Mouse (Mus musculus) cerebellum, adult 18-20 months (tissue): ENCODE results near the gene Tent4a.
A peak's percentile ranks its signal among the peaks of the same experiment; 100 is the strongest.

Experiments
- DNase-seq, 2 experiments: peaks; one replicate each; pipeline ENCODE4 v3.0.0; 2021

Tent4a gene

DNA sequence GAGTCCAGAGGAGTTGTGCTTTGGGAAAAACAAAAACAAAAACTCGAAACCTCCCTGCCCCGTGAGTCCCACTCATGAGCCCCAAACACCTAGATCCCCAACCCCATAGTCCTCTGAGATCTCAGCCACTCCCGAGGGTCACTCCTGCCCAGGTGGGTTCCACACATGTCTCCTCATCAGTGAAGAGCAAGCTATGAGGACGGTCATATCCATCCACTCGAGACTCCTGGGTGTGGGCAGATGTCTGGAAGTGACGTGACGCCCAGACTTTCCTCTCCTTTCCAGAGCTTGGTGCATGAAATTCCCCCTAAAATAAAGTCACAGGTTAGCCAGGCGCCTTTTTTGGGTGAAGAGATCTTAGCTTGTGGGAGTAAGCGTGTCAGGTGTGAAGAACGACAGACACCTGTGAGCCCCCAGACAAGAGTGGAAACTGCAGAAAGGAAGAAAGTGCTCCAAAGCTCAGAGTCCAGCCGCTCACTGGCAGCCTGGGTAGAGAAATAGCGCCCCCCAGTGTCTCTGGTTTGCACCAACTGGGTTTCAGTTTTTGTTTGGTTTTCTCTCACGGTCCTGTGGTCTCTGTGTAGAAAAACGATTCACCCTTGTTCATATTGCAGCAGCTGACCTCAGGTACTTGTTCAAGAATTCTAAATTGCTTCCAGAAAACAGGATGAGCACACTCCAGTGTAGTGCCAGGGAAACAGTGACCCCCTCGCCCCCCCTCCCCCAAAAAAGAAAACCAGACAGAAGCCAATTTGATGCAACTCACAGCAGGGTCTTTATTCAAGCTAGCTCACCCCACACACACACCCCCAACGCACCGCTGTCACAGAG lies 73.6 kb downstream of the Tent4a start:
- DNase-seq = peak in 1 of 2 experiments; percentile 26

DNA sequence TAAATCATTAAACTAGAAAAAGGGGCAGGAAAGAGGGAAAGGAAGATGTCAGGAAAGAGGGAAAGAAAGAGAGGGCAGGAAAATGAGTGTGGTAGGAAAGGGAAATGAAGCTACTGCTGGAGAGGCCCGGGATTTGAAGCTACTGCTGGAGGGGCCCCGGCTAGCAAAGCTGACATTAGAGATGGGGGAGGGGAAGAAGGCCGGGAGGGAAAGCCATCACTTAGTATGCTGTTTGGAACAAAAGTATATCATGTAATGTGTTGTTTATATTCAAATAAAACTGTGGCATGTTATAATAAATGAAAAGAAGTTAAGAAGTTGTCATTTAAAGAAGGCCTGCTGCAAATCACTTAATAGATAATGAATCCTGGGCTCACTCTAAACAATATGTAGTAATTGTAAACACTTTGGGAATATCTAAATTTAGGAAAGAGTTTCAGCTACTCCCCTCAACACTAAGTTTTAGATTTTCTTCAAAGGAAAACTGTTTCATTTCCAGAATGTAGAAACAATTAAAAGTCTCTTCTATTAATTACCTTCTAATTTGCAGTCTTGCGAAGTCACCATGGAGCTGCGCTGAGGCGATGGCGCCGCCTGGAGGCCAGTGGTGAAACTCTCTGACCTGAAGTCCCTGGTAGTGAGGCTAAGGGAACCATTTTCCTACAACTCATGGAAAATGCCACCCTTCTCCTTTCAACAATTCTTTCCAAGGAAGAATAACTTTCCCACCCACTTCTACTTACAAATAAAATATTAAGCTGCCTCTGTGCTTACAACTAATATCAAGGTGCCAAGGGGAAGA lies 74.6 kb downstream of the Tent4a start:
- peak; percentile 34 to 52 for DNase-seq

DNA sequence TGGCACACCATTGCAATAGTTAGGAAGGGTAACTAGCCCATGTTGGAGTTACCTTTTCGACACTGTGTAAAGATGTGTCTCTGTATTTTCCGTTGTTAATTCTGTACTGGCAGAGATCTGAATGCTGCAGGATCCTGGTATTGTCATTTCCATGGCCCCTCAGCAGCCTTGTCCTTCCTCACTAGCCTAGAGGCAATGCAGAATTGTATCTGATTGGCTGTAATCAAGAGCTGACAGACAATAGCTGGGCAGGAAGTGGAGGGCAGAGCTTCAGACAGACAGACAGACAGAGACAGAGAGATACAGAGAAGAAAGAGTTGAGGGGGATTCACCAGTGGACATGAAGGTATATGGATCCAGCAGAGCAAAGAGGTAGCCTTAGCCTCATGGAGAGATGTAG lies 75.5 kb downstream of the Tent4a start:
- DNase-seq = no peak

DNA sequence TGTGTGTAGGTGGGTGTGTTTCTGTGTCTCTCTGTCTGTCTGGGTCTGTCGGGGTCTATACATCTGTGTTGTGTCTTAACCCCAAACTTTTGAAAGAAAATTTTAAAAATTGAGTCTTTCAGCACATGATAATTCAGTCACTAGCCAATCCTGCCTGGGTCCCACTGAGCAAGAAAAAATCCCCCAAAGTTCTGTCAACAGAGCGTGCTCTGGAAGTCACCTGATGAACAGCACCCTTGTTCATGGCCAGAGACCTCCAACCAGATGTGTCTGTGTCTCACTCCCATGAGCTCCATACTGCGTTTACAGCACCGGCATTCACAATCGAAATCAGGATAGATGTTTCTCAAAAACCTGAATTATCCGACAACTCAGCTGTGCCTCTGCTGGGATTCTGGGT lies 76.0 kb downstream of the Tent4a start:
- no peak for DNase-seq

DNA sequence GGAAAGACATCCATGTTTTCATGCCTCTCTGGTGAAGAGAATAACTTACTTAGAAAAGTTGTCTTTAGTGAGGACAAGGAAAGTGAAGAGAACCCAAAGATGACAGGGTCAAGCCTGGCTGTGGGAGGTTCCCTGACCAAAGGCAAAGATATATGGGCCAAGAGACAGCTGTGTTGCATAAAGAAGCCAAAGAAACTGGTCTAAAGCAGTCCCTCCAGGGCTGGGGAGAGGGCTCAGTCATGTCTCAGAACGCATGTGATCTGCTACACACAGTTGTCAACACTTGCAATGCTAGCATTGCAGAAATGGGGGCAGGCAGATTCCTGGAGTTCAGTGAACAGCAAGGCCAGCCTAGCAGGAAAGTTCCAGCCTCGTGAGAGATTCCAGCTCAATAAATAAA lies 77.3 kb downstream of the Tent4a start:
- no peak for DNase-seq

DNA sequence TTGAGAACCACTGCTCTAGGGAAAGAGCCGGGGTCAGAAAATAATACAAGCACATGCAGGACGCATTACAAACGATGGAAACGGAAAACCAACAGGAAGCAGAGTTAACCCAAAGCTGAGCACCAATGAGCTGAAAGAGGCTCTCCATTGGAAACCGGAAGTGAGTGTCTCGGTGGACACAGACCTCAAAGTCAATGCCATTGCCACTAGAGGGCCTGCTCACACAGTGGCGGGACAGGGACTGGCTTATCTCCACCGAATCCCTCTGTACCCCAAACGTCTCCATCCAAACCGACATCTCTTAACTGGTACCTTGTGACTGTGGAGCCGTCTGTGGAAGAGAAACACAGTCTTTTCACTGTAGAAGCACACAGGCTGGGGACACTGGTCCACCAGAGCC lies 77.8 kb downstream of the Tent4a start:
- no peak for DNase-seq

DNA sequence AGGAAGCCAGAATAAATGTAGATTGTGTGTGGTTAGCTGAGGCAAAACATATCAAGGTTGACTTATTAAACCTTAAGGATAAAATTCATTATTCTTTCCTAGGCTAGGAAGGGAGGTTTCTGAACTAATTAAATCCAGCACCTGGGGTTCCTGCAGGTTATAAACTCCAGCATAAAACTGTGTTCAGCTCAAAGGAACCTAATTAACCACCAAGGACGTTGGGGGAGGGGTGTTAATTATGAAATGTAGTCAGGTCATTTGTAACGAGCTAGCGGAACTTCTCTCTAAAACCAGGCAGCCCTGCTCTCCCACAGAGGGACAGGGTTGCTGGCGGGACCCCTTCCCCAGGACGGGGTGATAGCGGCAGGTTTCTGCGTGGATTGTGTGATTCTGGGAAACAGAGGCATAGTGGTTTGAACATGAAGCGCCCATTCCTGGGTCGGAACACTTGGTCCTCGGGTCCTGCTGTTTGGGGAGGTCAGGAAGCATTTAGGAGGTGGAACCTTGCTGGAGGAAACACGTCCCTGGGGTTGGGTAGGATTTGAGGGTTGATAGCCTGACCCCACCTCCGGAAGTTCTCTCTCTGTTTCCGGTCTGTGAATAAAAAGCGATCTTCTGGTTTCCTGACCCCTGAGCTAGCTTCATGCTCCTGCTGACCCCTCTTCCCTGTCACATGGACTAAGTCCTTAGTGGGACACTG lies 78.8 kb downstream of the Tent4a start:
- DNase-seq = no peak
